ENCODE assay signal across 8 mouse cellular contexts in the genomic region with DNA sequence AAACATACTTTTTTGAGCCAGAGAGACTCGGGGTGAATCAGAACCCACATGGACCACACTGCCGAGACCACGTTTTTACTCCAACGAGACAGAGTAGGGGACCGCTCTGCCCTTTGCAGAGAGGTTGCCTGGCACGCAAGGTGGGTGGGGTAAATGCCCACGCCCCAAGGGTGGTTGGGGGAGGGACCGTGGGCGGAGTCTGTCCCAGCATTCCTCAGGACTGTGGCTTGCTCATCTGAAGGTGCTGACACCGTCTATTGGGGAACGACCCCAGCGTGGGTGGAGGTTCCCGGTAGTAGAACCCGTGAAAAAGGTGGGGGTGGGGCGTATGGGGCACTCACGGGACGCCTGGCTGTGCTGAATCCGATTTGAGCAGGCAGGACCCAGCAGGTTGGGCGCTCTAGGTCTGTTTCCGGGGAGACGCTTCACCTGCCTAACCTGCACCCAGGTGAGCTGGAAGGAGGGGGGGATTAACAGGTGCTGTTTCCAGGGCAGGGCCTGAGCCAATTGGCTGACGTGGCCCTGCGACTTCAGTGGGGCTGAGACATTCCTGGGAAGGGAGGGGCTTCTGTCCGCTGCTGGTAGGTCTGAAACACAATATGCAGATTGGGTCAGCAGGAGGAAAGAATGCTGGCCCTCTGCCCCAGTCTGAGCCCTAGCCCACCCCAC. TPM values are rescaled to one million over a fixed set of nuclear protein-coding genes. Genes with fewer than 3 reads are reported as not detected.
DNase-seq lines count a peak whose midpoint lies in the region; ATAC-seq and TF ChIP-seq lines count a peak whose summit lies in the region.

A gene (minus strand): TSS at position 453 of the 669 bp plus-strand sequence.

- no peak for TF ChIP-seq CTCF in intestine, postnatal 0 days (IDR thresholded peaks at IDR 0.05; ENCODE audit: low read depth)

- ATAC-seq in granulocyte monocyte progenitor cell, adult 5-6 weeks (replicated peaks; ENCODE audit: poor library complexity, severe bottlenecking), result peak; percentile 66
- peak; percentile 93 for ATAC-seq in intestine, postnatal 0 days
- peak; percentile 79 for ATAC-seq in liver, embryonic 16.5 days (ENCODE audit: low read depth)
- ATAC-seq in neural tube, embryonic 12.5 days (ENCODE audit: low FRiP score, low read depth), result peak; percentile 53; the same call in 1 of the 2 replicates

- H3K9me3 ChIP-seq in intestine, postnatal 0 days (ENCODE audit: control insufficient read depth), result no peaks in the 10 kb centered on the region
- no peaks in the 10 kb centered on the region for H3K9me3 ChIP-seq in liver, embryonic 16.5 days (replicated peaks; ENCODE audit: control insufficient read depth, low read length)
- H3K9me3 ChIP-seq in neural tube, embryonic 12.5 days, result no peaks in the 10 kb centered on the region

- H3K27me3 ChIP-seq in intestine, postnatal 0 days (replicated peaks; ENCODE audit: control insufficient read depth, insufficient read depth, low read length), result no peaks in the 10 kb centered on the region; the same call in 1 of the 2 replicates
- no peaks in the 10 kb centered on the region for H3K27me3 ChIP-seq in liver, embryonic 16.5 days (ENCODE audit: control insufficient read depth, insufficient read depth, low read depth, low read length)
- peaks cover 7% of the 10 kb centered on the region; the same call in 1 of the 2 replicates for H3K27me3 ChIP-seq in neural tube, embryonic 12.5 days (replicated peaks)

- peak within 1 kb of the TSS; percentile 46 for H3K9ac ChIP-seq in intestine, postnatal 0 days (ENCODE audit: low read depth, low read length)
- peak within 1 kb of the TSS; percentile 28 for H3K9ac ChIP-seq in liver, embryonic 16.5 days (ENCODE audit: low read depth, low read length)
- H3K9ac ChIP-seq in neural tube, embryonic 12.5 days, result no peak within 1 kb of the TSS; the same call in 1 of the 2 replicates

- peak within 1 kb of the TSS; percentile 92 for H3K27ac ChIP-seq in intestine, postnatal 0 days (ENCODE audit: low read depth, low read length)
- peak within 1 kb of the TSS; percentile 79 for H3K27ac ChIP-seq in liver, embryonic 16.5 days (ENCODE audit: low read length)
- H3K27ac ChIP-seq in neural tube, embryonic 12.5 days, result no peak within 1 kb of the TSS

- peak; percentile 22 to 36 for DNase-seq in cerebellum, postnatal 25 days
- no peak for DNase-seq in cerebellum, adult 11 months
- peak; percentile 73 to 81 for DNase-seq in adrenal gland, postnatal 36 days
- DNase-seq in yolk sac, embryonic 10.5 days (ENCODE audit: low spot score), result peak; percentile 92

- peaks cover 7% of the 10 kb centered on the region; the same call in 1 of the 2 replicates for H3K4me1 ChIP-seq in intestine, postnatal 0 days (replicated peaks; ENCODE audit: control insufficient read depth, insufficient read depth, low read length)
- no peaks in the 10 kb centered on the region for H3K4me1 ChIP-seq in liver, embryonic 16.5 days (ENCODE audit: control insufficient read depth, low read depth, low read length)
- no peaks in the 10 kb centered on the region for H3K4me1 ChIP-seq in neural tube, embryonic 12.5 days

- under 1% methylated on average over 24 of the region's 24 CpGs for WGBS in intestine, postnatal 0 days
- 7% methylated on average over 24 of the region's 24 CpGs for WGBS in liver, embryonic 16.5 days (ENCODE audit: insufficient replicate concordance)
- WGBS in neural tube, embryonic 12.5 days, result 1% methylated on average over 24 of the region's 24 CpGs

- H3K4me2 ChIP-seq in intestine, postnatal 0 days (replicated peaks; ENCODE audit: low read depth), result peak within 1 kb of the TSS; percentile 65
- H3K4me2 ChIP-seq in liver, embryonic 16.5 days (ENCODE audit: low read depth, low read length), result peak within 1 kb of the TSS; percentile 53
- H3K4me2 ChIP-seq in neural tube, embryonic 12.5 days (replicated peaks), result peak within 1 kb of the TSS; percentile 56

- no peaks in the 10 kb centered on the region for H3K36me3 ChIP-seq in intestine, postnatal 0 days (ENCODE audit: control insufficient read depth, insufficient read depth)
- H3K36me3 ChIP-seq in liver, embryonic 16.5 days (ENCODE audit: control insufficient read depth, insufficient read depth), result no peaks in the 10 kb centered on the region
- H3K36me3 ChIP-seq in neural tube, embryonic 12.5 days, result no peaks in the 10 kb centered on the region

- H3K4me3 ChIP-seq in intestine, postnatal 0 days (ENCODE audit: low read depth, low read length), result peak within 1 kb of the TSS; percentile 37
- H3K4me3 ChIP-seq in liver, embryonic 16.5 days (ENCODE audit: low read depth, low read length), result peak within 1 kb of the TSS; percentile 50
- H3K4me3 ChIP-seq in neural tube, embryonic 12.5 days, result peak within 1 kb of the TSS; percentile 8; the same call in 1 of the 2 replicates

RNA-seq across cellular contexts. Expression of the gene that starts here (rescaled TPM):
- total RNA-seq in adrenal gland, postnatal 36 days (2021), result not detected
- total RNA-seq in granulocyte monocyte progenitor cell, adult 5-6 weeks (2014; fragmentation: Nextera tagmentation), result not detected in 2 replicates
- total RNA-seq in granulocyte monocyte progenitor cell, adult 5-6 weeks (2017), result 0.82 TPM in 1 of 2 replicates, not detected in the other
- 19.8 and 20.7 TPM in 2 replicates for polyA plus RNA-seq in intestine, postnatal 0 days (2015; fragmentation: Nextera tagmentation; extraction: Ambion mirVana)
- polyA plus RNA-seq in liver, embryonic 16.5 days (2015; fragmentation: Nextera tagmentation; extraction: Ambion mirVana), result 2.7 and 3.2 TPM in 2 replicates
- polyA plus RNA-seq in neural tube, embryonic 12.5 days (2016; fragmentation: Nextera tagmentation; extraction: Ambion mirVana), result 0.23 TPM in 1 of 2 replicates, not detected in the other

Comparison
In these comparisons a context has a peak if more than half of its experiments do, and no peak if none do; other contexts are left out.
1. Peak in DNase-seq in adrenal gland, postnatal 36 days; RNA of the gene not detected or under 1 TPM.
2. Peak in ATAC-seq in granulocyte monocyte progenitor cell, adult 5-6 weeks; RNA of the gene not detected or under 1 TPM.
3. Peak in ATAC-seq, H3K4me3 ChIP-seq and H3K4me2 ChIP-seq in neural tube, embryonic 12.5 days; RNA of the gene not detected or under 1 TPM.